ENCODE assay signal across 28 mouse cellular contexts in genomic region chr5:117635838-117636237, GRCm38 (mm10).
DNase-seq lines count a peak whose midpoint lies in the region; ATAC-seq and TF ChIP-seq lines count a peak whose summit lies in the region.
"Had no signal": no experiment of that assay in that cellular context is flagged by ENCODE, and none has a peak within 500 bp of the region (broad histone marks: within the 10 kb centered on the region; RNA-seq: fewer than 3 reads in every experiment).

No protein-coding gene starts in this region.

- DNase-seq in intestine, embryonic 14.5 days (ENCODE audit: low spot score) = no peak
- DNase-seq in lung, embryonic 14.5 days = peak; percentile 61
- DNase-seq in lung, postnatal 4 days = no peak
- peak; percentile 5 for DNase-seq in embryonic facial prominence, embryonic 14.5 days (ENCODE audit: low spot score)
- no peak for DNase-seq in embryo, embryonic 9.5 days (ENCODE audit: extremely low spot score)
- DNase-seq in cerebellum, adult 18-20 months = no peak
- DNase-seq: adrenal gland, adult 2 months; adrenal gland, postnatal 14 days; B cell, adult 2 months; cerebellum, adult 11 months; cerebellum, adult 9-10 months; cerebellum, postnatal 14 days; forebrain, postnatal 0 days; gastrocnemius, adult 2 months; gastrocnemius, postnatal 14 days; heart, adult 11 months; heart, postnatal 10 days; heart, postnatal 36 days had no signal

- WGBS in intestine, embryonic 14.5 days = 29% methylated on average over 5 of the region's 5 CpGs
- 45% methylated on average over 5 of the region's 5 CpGs for WGBS in intestine, embryonic 16.5 days
- WGBS in lung, embryonic 14.5 days = 29% methylated on average over 5 of the region's 5 CpGs
- WGBS in embryonic facial prominence, embryonic 14.5 days = 60% methylated on average over 5 of the region's 5 CpGs

- no peaks in the 10 kb centered on the region for H3K27me3 ChIP-seq in intestine, embryonic 14.5 days (replicated peaks; ENCODE audit: control insufficient read depth, insufficient read depth, low read length)
- H3K27me3 ChIP-seq in intestine, embryonic 16.5 days (replicated peaks; ENCODE audit: control insufficient read depth, insufficient read depth, low read length) = no peaks in the 10 kb centered on the region
- H3K27me3 ChIP-seq in lung, embryonic 14.5 days (ENCODE audit: insufficient read depth, low read length) = no peaks in the 10 kb centered on the region
- no peaks in the 10 kb centered on the region for H3K27me3 ChIP-seq in embryonic facial prominence, embryonic 14.5 days (replicated peaks; ENCODE audit: control insufficient read depth, insufficient read depth, low read length)
- H3K27me3 ChIP-seq: CH12.LX; embryonic facial prominence, embryonic 15.5 days; heart, embryonic 12.5 days; heart, embryonic 15.5 days; hindbrain, embryonic 13.5 days had no signal

- H3K4me1 ChIP-seq in intestine, embryonic 14.5 days (replicated peaks; ENCODE audit: control insufficient read depth, insufficient read depth, low read length) = 0 out of 2 replicates have a peak, but pooled peaks cover 3% of the 10 kb centered on the region
- H3K4me1 ChIP-seq in intestine, embryonic 16.5 days (ENCODE audit: control insufficient read depth, insufficient read depth, low read length) = no peaks in the 10 kb centered on the region
- H3K4me1 ChIP-seq in lung, embryonic 14.5 days (ENCODE audit: insufficient read depth) = no peaks in the 10 kb centered on the region
- no peaks in the 10 kb centered on the region for H3K4me1 ChIP-seq in embryonic facial prominence, embryonic 14.5 days (ENCODE audit: control insufficient read depth, insufficient read depth, low read length)
- H3K4me1 ChIP-seq: embryonic facial prominence, embryonic 15.5 days; heart, embryonic 15.5 days; hindbrain, embryonic 10.5 days; hindbrain, embryonic 13.5 days had no signal

- H3K4me3 ChIP-seq in intestine, embryonic 14.5 days (ENCODE audit: low read depth, low read length) = no peak overlapping the region
- no peak overlapping the region for H3K4me3 ChIP-seq in intestine, embryonic 16.5 days (ENCODE audit: low read length)
- no peak overlapping the region for H3K4me3 ChIP-seq in lung, embryonic 14.5 days (ENCODE audit: low read depth, low read length)
- no peak overlapping the region for H3K4me3 ChIP-seq in embryonic facial prominence, embryonic 14.5 days (ENCODE audit: low read depth, low read length)
- H3K4me3 ChIP-seq: embryonic facial prominence, embryonic 15.5 days; gastrocnemius, adult 2 months; heart, embryonic 12.5 days; heart, embryonic 15.5 days; hindbrain, embryonic 10.5 days; hindbrain, embryonic 13.5 days had no signal

- H3K36me3 ChIP-seq in intestine, embryonic 14.5 days (ENCODE audit: control insufficient read depth, insufficient read depth, low read length) = no peaks in the 10 kb centered on the region
- H3K36me3 ChIP-seq in intestine, embryonic 16.5 days (ENCODE audit: control insufficient read depth, insufficient read depth, low read length) = no peaks in the 10 kb centered on the region
- H3K36me3 ChIP-seq in lung, embryonic 14.5 days (ENCODE audit: insufficient read depth) = no peaks in the 10 kb centered on the region
- H3K36me3 ChIP-seq in embryonic facial prominence, embryonic 14.5 days (ENCODE audit: control insufficient read depth, insufficient read depth, low read length) = no peaks in the 10 kb centered on the region
- H3K36me3 ChIP-seq: embryonic facial prominence, embryonic 15.5 days; G1E; heart, embryonic 12.5 days; heart, embryonic 15.5 days; hindbrain, embryonic 10.5 days; hindbrain, embryonic 13.5 days had no signal

- no peak for ATAC-seq in intestine, embryonic 14.5 days (replicated peaks; ENCODE audit: low FRiP score, low TSS enrichment, low read depth)
- ATAC-seq in intestine, embryonic 16.5 days = no peak
- ATAC-seq in lung, embryonic 14.5 days (ENCODE audit: insufficient read depth) = peak; percentile 85
- ATAC-seq in embryonic facial prominence, embryonic 14.5 days (ENCODE audit: low read depth) = no peak
- ATAC-seq: forebrain, embryonic 14.5 days; forebrain, postnatal 0 days; hindbrain, embryonic 16.5 days had no signal

- H3K9me3 ChIP-seq in intestine, embryonic 14.5 days (ENCODE audit: control insufficient read depth, low read length) = no peaks in the 10 kb centered on the region
- H3K9me3 ChIP-seq in intestine, embryonic 16.5 days (ENCODE audit: control insufficient read depth, low read length) = no peaks in the 10 kb centered on the region
- H3K9me3 ChIP-seq in lung, embryonic 14.5 days (ENCODE audit: low read depth, low read length) = no peaks in the 10 kb centered on the region
- no peaks in the 10 kb centered on the region for H3K9me3 ChIP-seq in embryonic facial prominence, embryonic 14.5 days (ENCODE audit: control insufficient read depth, low read length)
- H3K9me3 ChIP-seq: embryonic facial prominence, embryonic 15.5 days; heart, embryonic 12.5 days; heart, embryonic 15.5 days; hindbrain, embryonic 10.5 days; hindbrain, embryonic 13.5 days had no signal

- no peak overlapping the region for H3K9ac ChIP-seq in intestine, embryonic 14.5 days (ENCODE audit: low read length)
- no peak overlapping the region for H3K9ac ChIP-seq in intestine, embryonic 16.5 days (ENCODE audit: low read depth, low read length)
- no peak overlapping the region for H3K9ac ChIP-seq in lung, embryonic 14.5 days
- H3K9ac ChIP-seq in embryonic facial prominence, embryonic 14.5 days (ENCODE audit: low read depth, low read length) = no peak overlapping the region
- H3K9ac ChIP-seq: embryonic facial prominence, embryonic 15.5 days; forebrain, postnatal 0 days; heart, embryonic 12.5 days; heart, embryonic 15.5 days; hindbrain, embryonic 13.5 days had no signal

- TF ChIP-seq CTCF in lung, embryonic 14.5 days (IDR thresholded peaks at IDR 0.05; ENCODE audit: low read depth) = no peak

- H3K4me2 ChIP-seq in intestine, embryonic 14.5 days (ENCODE audit: low read length) = no peak overlapping the region
- no peak overlapping the region for H3K4me2 ChIP-seq in intestine, embryonic 16.5 days (ENCODE audit: low read depth, low read length)
- no peak overlapping the region for H3K4me2 ChIP-seq in lung, embryonic 14.5 days
- H3K4me2 ChIP-seq in embryonic facial prominence, embryonic 14.5 days (ENCODE audit: low read depth, low read length) = no peak overlapping the region
- H3K4me2 ChIP-seq: embryonic facial prominence, embryonic 15.5 days; heart, embryonic 12.5 days; heart, embryonic 15.5 days; hindbrain, embryonic 13.5 days had no signal

- peak overlapping the region; percentile 34; the same call in 1 of the 2 replicates for H3K27ac ChIP-seq in intestine, embryonic 14.5 days (ENCODE audit: low read depth)
- no peak overlapping the region for H3K27ac ChIP-seq in intestine, embryonic 16.5 days (ENCODE audit: low read length)
- H3K27ac ChIP-seq in lung, embryonic 14.5 days (ENCODE audit: low read depth) = no peak overlapping the region
- no peak overlapping the region for H3K27ac ChIP-seq in embryonic facial prominence, embryonic 14.5 days (replicated peaks; ENCODE audit: low read depth, low read length)
- H3K27ac ChIP-seq: embryonic facial prominence, embryonic 15.5 days; gastrocnemius, adult 2 months; heart, embryonic 15.5 days; hindbrain, embryonic 10.5 days; hindbrain, embryonic 13.5 days had no signal

Comparison
In these comparisons a context has a peak if more than half of its experiments do, and no peak if none do; other contexts are left out.
1. DNase-seq: peak in lung, embryonic 14.5 days (single experiment) and embryonic facial prominence, embryonic 14.5 days (single experiment); none in intestine, embryonic 14.5 days (single experiment), lung, postnatal 4 days (0 of 2), embryo, embryonic 9.5 days (single experiment) and cerebellum, adult 18-20 months (0 of 2).